Mouse (Mus musculus) lung, adult 2 months (tissue): ENCODE measurements at regions not wholly inside any gene's neighbourhood (a gene's known extent, or its start where the extent isn't known, plus 50 kb on each side); places are given as distances from the start of the nearest gene placed in this dataset.
"Not testable (repeated sequence)": the region's sequence is repeated elsewhere in the genome, so short reads cannot be mapped to it uniquely, and the experiment has no call there.

Experiments
- DNase-seq: peaks from one replicate; pipeline ENCODE4 v3.0.0; 2022
- H3K4me1 ChIP-seq: fragments of 200-500 bp; 2 replicates; pipeline ENCODE4 v1.6.1; 2011; ENCODE audit warnings: low read length; ENCODE audit not compliant: control insufficient read depth, insufficient read depth
- H3K4me3 ChIP-seq: fragments of 200-500 bp; replicated peaks from 2 replicates; pipeline ENCODE3; 2011; ENCODE audit warnings: low read depth, mild to moderate bottlenecking, control low read depth, low read length; ENCODE audit errors: extremely low read depth
- CTCF ChIP-seq: fragments of 200-500 bp; IDR thresholded peaks from 2 replicates; pipeline ENCODE4 v1.5.1; 2011; ENCODE audit warnings: mild to moderate bottlenecking, low read length, control low read depth; ENCODE audit not compliant: insufficient read depth
- POLR2A ChIP-seq: fragments of 200-500 bp; IDR thresholded peaks from 2 replicates; pipeline ENCODE4 v1.6.1; 2011; ENCODE audit warnings: low read depth, mild to moderate bottlenecking, control low read depth, low read length, borderline replicate concordance; ENCODE audit errors: extremely low read depth
- WGBS: fragments of 180-500 bp; shearing (Covaris S2); methylation state at CpG from one replicate; pipeline ENCODE4 v1.1.7; 2018; 5-methylcytosine and 5-hydroxymethylcytosine counted together

- H3K4me3 ChIP-seq, result no peak overlapping the region
- no peaks in the 10 kb centered on the region for H3K4me1 ChIP-seq
- WGBS, result 87% methylated on average over 6 of the region's 6 CpGs
- TF ChIP-seq CTCF (no peak), POLR2A (no peak)
- no peak for DNase-seq
Measured at GRCm38 (mm10) chr16:63191181-63191580, 337.1 kb downstream of the Pros1 start.

DNA sequence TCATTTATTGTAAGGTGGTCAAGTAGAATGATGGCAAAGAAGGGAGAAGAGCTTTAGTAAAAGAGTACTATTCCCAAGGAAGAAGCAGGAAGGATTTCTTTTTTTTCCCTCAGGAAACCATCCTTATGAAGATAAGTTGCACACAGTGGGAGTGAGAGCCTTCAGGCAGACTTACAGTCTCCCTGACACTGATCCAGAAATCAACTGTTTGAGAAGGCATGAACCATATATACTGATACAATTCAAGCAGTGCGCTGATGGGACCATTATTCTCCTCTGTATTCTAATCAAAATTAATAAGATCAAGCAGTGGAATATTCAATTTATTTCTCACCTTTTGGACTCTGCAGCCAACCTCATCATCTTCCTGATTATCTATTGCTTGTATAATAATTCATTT is 337.5 kb downstream of the Pros1 start:
- no peak for TF ChIP-seq CTCF
- no peak for TF ChIP-seq POLR2A
- WGBS, result 95% methylated on average over 1 of the region's 1 CpGs
- Histone ChIP-seq H3K4me1 (no peaks in the 10 kb centered on the region), H3K4me3 (no peak overlapping the region)
- no peak for DNase-seq

DNA sequence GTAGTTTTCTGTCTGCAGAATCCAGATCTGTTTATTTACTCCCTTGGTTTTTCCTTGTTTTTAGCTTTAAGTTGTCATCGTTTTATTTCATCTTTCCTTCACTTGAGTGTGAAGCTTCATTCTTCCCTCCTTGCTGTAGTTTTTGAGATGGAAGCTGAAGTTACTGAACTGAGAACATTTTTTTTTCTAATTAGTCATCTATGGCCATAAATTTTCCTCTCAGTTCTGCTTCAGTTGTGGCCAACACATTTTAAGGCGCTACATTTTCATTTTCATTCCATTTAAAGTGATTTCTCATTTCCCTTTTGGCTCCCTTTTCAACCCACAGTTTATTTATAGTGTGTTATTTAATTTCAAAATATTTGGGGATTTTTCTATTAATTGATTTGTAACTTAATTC is 340.5 kb downstream of the Pros1 start:
- 80% methylated on average over 2 of the region's 2 CpGs for WGBS
- H3K4me3 ChIP-seq, result no peak overlapping the region
- TF ChIP-seq POLR2A, result no peak
- TF ChIP-seq CTCF, result no peak

GRCm38 (mm10) chr16:63213471-63213870 is 359.4 kb downstream of the Pros1 start:
- 97% methylated on average over 1 of the region's 1 CpGs for WGBS
- H3K4me1 ChIP-seq, DNase-seq, H3K4me3 ChIP-seq: not testable (repeated sequence)

More for the DNA sequence above, 340.5 kb downstream of the Pros1 start:
- H3K4me1 ChIP-seq, result no peaks in the 10 kb centered on the region
- no peak for DNase-seq

- WGBS, result 66% methylated on average over 10 of the region's 10 CpGs
- DNase-seq, result no peak
- TF ChIP-seq POLR2A, result no peak
- no peak for TF ChIP-seq CTCF
- Histone ChIP-seq H3K4me3 (no peak overlapping the region), H3K4me1 (no peaks in the 10 kb centered on the region)
Measured at GRCm38 (mm10) chr16:63220228-63220879, 366.2 kb downstream of the Pros1 start.

GRCm38 (mm10) chr16:63224608-63225007 is 370.5 kb downstream of the Pros1 start:
- H3K4me1 ChIP-seq, result no peaks in the 10 kb centered on the region
- TF ChIP-seq POLR2A (no peak), CTCF (no peak)
- no peak for DNase-seq
- 88% methylated on average over 6 of the region's 6 CpGs for WGBS
- H3K4me3 ChIP-seq, result no peak overlapping the region

- WGBS, result 66% methylated on average over 8 of the region's 8 CpGs
- TF ChIP-seq POLR2A, result no peak
- TF ChIP-seq CTCF, result no peak
Measured at GRCm38 (mm10) chr16:63225097-63225496, 371.0 kb downstream of the Pros1 start.

GRCm38 (mm10) chr16:63229135-63229534 is 375.0 kb downstream of the Pros1 start:
- Histone ChIP-seq H3K4me3 (no peak overlapping the region), H3K4me1 (no peaks in the 10 kb centered on the region)
- no peak for TF ChIP-seq POLR2A
- TF ChIP-seq CTCF, result no peak
- 38% methylated on average over 1 of the region's 1 CpGs for WGBS
- DNase-seq, result no peak

More at GRCm38 (mm10) chr16:63225097-63225496, 371.0 kb downstream of the Pros1 start:
- no peak for DNase-seq
- Histone ChIP-seq H3K4me1 (no peaks in the 10 kb centered on the region), H3K4me3 (no peak overlapping the region)

DNA sequence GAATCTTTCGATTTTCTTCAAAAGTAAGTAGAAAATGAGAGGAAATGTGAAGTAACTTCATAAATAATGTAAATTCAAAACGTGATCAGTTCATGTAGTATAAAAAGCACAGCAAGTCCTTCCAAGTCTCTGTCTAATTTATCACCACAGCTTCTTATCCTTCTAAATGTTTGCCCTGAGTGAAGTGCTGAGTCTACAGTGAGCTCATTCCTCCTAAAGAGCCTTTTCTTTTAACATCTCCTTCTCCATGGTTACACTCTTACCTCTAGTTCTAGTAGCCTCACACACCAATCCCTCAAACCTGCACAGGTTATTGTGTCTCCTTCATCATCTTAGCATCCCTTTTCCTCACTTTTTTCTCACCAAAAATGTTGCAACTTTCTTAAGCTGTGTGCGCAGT is 375.5 kb downstream of the Pros1 start:
- no peak overlapping the region for H3K4me3 ChIP-seq
- WGBS, result 57% methylated on average over 3 of the region's 3 CpGs

GRCm38 (mm10) chr16:63270173-63270572 is 416.1 kb downstream of the Pros1 start:
- no peak for DNase-seq
- 39% methylated on average over 5 of the region's 5 CpGs for WGBS
- TF ChIP-seq POLR2A (no peak), CTCF (no peak)
- no peaks in the 10 kb centered on the region for H3K4me1 ChIP-seq
- no peak overlapping the region for H3K4me3 ChIP-seq

More for the DNA sequence above, 375.5 kb downstream of the Pros1 start:
- DNase-seq, result no peak
- no peaks in the 10 kb centered on the region for H3K4me1 ChIP-seq
- TF ChIP-seq CTCF (no peak), POLR2A (no peak)
